ENCODE assay signal across 13 mouse cellular contexts in genomic region chr6:33738857-33739291, GRCm38 (mm10).
A peak's percentile ranks its signal among the peaks of the same experiment; 100 is the strongest.
DNase-seq lines count a peak whose midpoint lies in the region; ATAC-seq and TF ChIP-seq lines count a peak whose summit lies in the region.
"Had no signal": no experiment of that assay in that cellular context is flagged by ENCODE, and none has a peak within 500 bp of the region (broad histone marks: within the 10 kb centered on the region; RNA-seq: fewer than 3 reads in every experiment).

No protein-coding gene starts in this region.

- no peaks in the 10 kb centered on the region; the same call in 1 of the 2 replicates for H3K27me3 ChIP-seq in forebrain, embryonic 10.5 days (ENCODE audit: poor library complexity, severe bottlenecking)
- no peaks in the 10 kb centered on the region for H3K27me3 ChIP-seq in hindbrain, embryonic 13.5 days
- H3K27me3 ChIP-seq in midbrain, embryonic 13.5 days: no peaks in the 10 kb centered on the region
- H3K27me3 ChIP-seq in thymus, adult 2 months (ENCODE audit: control insufficient read depth, insufficient read depth, low read length): no peaks in the 10 kb centered on the region

- H3K36me3 ChIP-seq in forebrain, embryonic 10.5 days (replicated peaks): peaks cover 4% of the 10 kb centered on the region; the same call in 1 of the 2 replicates
- peaks cover 5% of the 10 kb centered on the region; the same call in 1 of the 2 replicates for H3K36me3 ChIP-seq in hindbrain, embryonic 13.5 days
- no peaks in the 10 kb centered on the region for H3K36me3 ChIP-seq in midbrain, embryonic 13.5 days
- H3K36me3 ChIP-seq in thymus, adult 2 months (ENCODE audit: control insufficient read depth, insufficient read depth, low read length): no peaks in the 10 kb centered on the region

- peaks cover 31% of the 10 kb centered on the region for H3K4me1 ChIP-seq in forebrain, embryonic 10.5 days
- H3K4me1 ChIP-seq in hindbrain, embryonic 13.5 days (replicated peaks): peaks cover 34% of the 10 kb centered on the region
- H3K4me1 ChIP-seq in midbrain, embryonic 13.5 days (replicated peaks): peaks cover 25% of the 10 kb centered on the region
- no peaks in the 10 kb centered on the region for H3K4me1 ChIP-seq in thymus, adult 2 months (replicated peaks; ENCODE audit: control insufficient read depth, insufficient read depth, low read length)

- H3K4me3 ChIP-seq in forebrain, embryonic 10.5 days: no peak overlapping the region
- no peak overlapping the region for H3K4me3 ChIP-seq in hindbrain, embryonic 13.5 days
- no peak overlapping the region for H3K4me3 ChIP-seq in midbrain, embryonic 13.5 days (replicated peaks)
- H3K4me3 ChIP-seq in thymus, adult 2 months (ENCODE audit: control insufficient read depth, insufficient read depth, low read length): no peak overlapping the region
- H3K4me3 ChIP-seq: erythroblast, embryonic 14.5 days; myocyte had no signal

- no peak overlapping the region for H3K4me2 ChIP-seq in hindbrain, embryonic 13.5 days
- H3K4me2 ChIP-seq in midbrain, embryonic 13.5 days (replicated peaks): 0 out of 2 replicates have a peak overlapping the region, but pooled peaks have one; percentile 9

- TF ChIP-seq CTCF in thymus, adult 2 months (IDR thresholded peaks at IDR 0.05; ENCODE audit: borderline replicate concordance, control insufficient read depth, extremely low read depth, insufficient read depth, low read length, poor library complexity): no peak

- peak; percentile 20 for DNase-seq in forebrain, embryonic 10.5 days (ENCODE audit: extremely low spot score, low spot score)
- DNase-seq in layer of hippocampus, postnatal 10 days (ENCODE audit: low spot score in 2 of 2): no peak
- no peak for DNase-seq in cerebellum, adult 11 months
- no peak for DNase-seq in thymus, adult 2 months
- no peak for DNase-seq in spleen, postnatal 14 days (ENCODE audit: low spot score in 2 of 2)
- DNase-seq: cerebellum, adult 9-10 months; kidney, postnatal 4 days; lung, adult 2 months; right cerebral cortex, postnatal 14 days had no signal

- H3K27ac ChIP-seq in forebrain, embryonic 10.5 days: peak overlapping the region; percentile 44; the same call in 1 of the 2 replicates
- H3K27ac ChIP-seq in hindbrain, embryonic 13.5 days: peak overlapping the region; percentile 86
- H3K27ac ChIP-seq in midbrain, embryonic 13.5 days: peak overlapping the region; percentile 74
- H3K27ac ChIP-seq in thymus, adult 2 months (ENCODE audit: control insufficient read depth, insufficient read depth, low read length): no peak overlapping the region

- peak; percentile 50 for ATAC-seq in hindbrain, embryonic 13.5 days (ENCODE audit: low FRiP score)
- peak; percentile 91 for ATAC-seq in midbrain, embryonic 13.5 days

- peaks cover 16% of the 10 kb centered on the region for H3K9me3 ChIP-seq in forebrain, embryonic 10.5 days
- H3K9me3 ChIP-seq in hindbrain, embryonic 13.5 days: peaks cover 9% of the 10 kb centered on the region
- peaks cover 9% of the 10 kb centered on the region; the same call in 1 of the 2 replicates for H3K9me3 ChIP-seq in midbrain, embryonic 13.5 days

- H3K9ac ChIP-seq in hindbrain, embryonic 13.5 days: peak overlapping the region; percentile 24; the same call in 1 of the 2 replicates
- H3K9ac ChIP-seq in midbrain, embryonic 13.5 days (replicated peaks): no peak overlapping the region

- TF ChIP-seq POLR2A in thymus, adult 2 months (IDR thresholded peaks at IDR 0.05; ENCODE audit: control insufficient read depth, extremely low read depth, insufficient read depth, low read length, poor library complexity): no peak

- whole genome bisulfite sequencing in forebrain, embryonic 10.5 days: 37% methylated on average over 3 of the region's 3 CpGs
- 14% methylated on average over 3 of the region's 3 CpGs for WGBS in hindbrain, embryonic 13.5 days
- WGBS in midbrain, embryonic 13.5 days: 12% methylated on average over 3 of the region's 3 CpGs
- 79% methylated on average over 3 of the region's 3 CpGs for WGBS in thymus, adult 2 months
